Mouse (Mus musculus) hindbrain, embryonic 11.5 days (tissue): ENCODE measurements around the gene Anp32e. TPM values are rescaled to one million over a fixed set of nuclear protein-coding genes. Genes with fewer than 3 reads are reported as not detected.

Experiments
- ATAC-seq: fragments of 200-750 bp; cut with Nextera tagmentation; 2 replicates; pipeline ENCODE4 v1.8.0; 2017; ENCODE audit warnings: mild to moderate bottlenecking, moderate TSS enrichment, moderate library complexity; ENCODE audit not compliant: low FRiP score
- DNase-seq: peaks from one replicate; pipeline ENCODE4 v3.0.0-alpha.2; 2015; ENCODE audit warnings: low spot score
- H3K27ac ChIP-seq: fragments of 300-500 bp; sonication (generic); 2 replicates; pipeline ENCODE4 v1.5.1; 2014; ENCODE audit warnings: mild to moderate bottlenecking, low read depth, low read length
- H3K27me3 ChIP-seq: fragments of 300-500 bp; sonication (generic); 2 replicates; pipeline ENCODE4 v1.6.1; 2014; ENCODE audit warnings: mild to moderate bottlenecking, low read length, moderate library complexity, mixed read lengths; ENCODE audit not compliant: control insufficient read depth, insufficient read depth
- H3K36me3 ChIP-seq: fragments of 300-500 bp; sonication (generic); 2 replicates; pipeline ENCODE4 v1.6.1; 2014; ENCODE audit warnings: mild to moderate bottlenecking, low read length, moderate library complexity, mixed read lengths; ENCODE audit not compliant: control insufficient read depth, insufficient read depth
- H3K4me1 ChIP-seq: fragments of 300-500 bp; sonication (generic); replicated peaks from 2 replicates; pipeline ENCODE4 v1.6.1; 2014; ENCODE audit warnings: low read length, mixed read lengths; ENCODE audit not compliant: control insufficient read depth, insufficient read depth
- H3K4me2 ChIP-seq: fragments of 300-500 bp; sonication (generic); replicated peaks from 2 replicates; pipeline ENCODE4 v1.6.1; 2014; ENCODE audit warnings: mild to moderate bottlenecking, low read depth, low read length
- H3K4me3 ChIP-seq: fragments of 300-500 bp; sonication (generic); 2 replicates; pipeline ENCODE4 v1.5.1; 2014; ENCODE audit warnings: low read depth, low read length
- H3K9ac ChIP-seq: fragments of 300-500 bp; sonication (generic); 2 replicates; pipeline ENCODE4 v1.6.1; 2014; ENCODE audit warnings: low read depth, low read length
- H3K9me3 ChIP-seq: fragments of 300-500 bp; sonication (generic); 2 replicates; pipeline ENCODE4 v1.6.1; 2016; ENCODE audit warnings: low read length; ENCODE audit not compliant: control insufficient read depth
- WGBS: fragments of 180-500 bp; shearing (Covaris S2); extraction: QIAGEN DNeasy Blood & Tissue Kit; methylation state at CpG from one replicate; pipeline ENCODE4 v1.1.7; 2014; 5-methylcytosine and 5-hydroxymethylcytosine counted together
- polyA plus RNA-seq: library from polyadenylated mRNA; unstranded; fragments of >200 nt; fragmentation: Nextera tagmentation; extraction: Ambion mirVana; gene quantifications from 2 replicates; pipeline ENCODE4 v1.2.1, GENCODE M21; 2014

Anp32e gene
- polyA plus RNA-seq, 1 experiment from 2014 or later = 114 TPM

DNA sequence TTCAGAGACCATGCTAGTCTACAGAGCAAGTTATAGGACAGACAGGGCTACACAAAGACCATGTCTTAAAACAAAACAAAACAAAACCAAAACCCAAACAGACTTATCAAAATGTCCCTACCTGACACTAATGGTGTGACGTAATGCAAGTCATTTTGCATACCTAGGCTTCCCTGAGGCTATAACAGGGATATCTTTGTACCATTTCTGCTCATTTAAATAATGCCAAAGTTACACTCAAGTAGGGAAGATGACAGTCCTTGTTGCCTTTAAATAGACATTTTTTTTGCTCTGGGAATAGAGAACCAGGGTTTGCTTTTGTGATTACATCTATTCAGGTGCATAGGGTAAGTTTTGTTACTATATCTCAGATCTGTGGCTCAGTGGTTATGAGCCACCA is 2.4 kb downstream of the Anp32e start:
- no peak overlapping the region for H3K4me3 ChIP-seq
- H3K9me3 ChIP-seq = no peaks in the 10 kb centered on the region
- no peaks in the 10 kb centered on the region for H3K4me1 ChIP-seq
- 88% methylated on average over 1 of the region's 1 CpGs for WGBS
- no peak for DNase-seq
- H3K9ac ChIP-seq = no peak overlapping the region
- ATAC-seq = no peak
- no peaks in the 10 kb centered on the region for H3K27me3 ChIP-seq
- H3K4me2 ChIP-seq = no peak overlapping the region
- H3K27ac ChIP-seq = no peak overlapping the region
- H3K36me3 ChIP-seq = peaks cover 6% of the 10 kb centered on the region

DNA sequence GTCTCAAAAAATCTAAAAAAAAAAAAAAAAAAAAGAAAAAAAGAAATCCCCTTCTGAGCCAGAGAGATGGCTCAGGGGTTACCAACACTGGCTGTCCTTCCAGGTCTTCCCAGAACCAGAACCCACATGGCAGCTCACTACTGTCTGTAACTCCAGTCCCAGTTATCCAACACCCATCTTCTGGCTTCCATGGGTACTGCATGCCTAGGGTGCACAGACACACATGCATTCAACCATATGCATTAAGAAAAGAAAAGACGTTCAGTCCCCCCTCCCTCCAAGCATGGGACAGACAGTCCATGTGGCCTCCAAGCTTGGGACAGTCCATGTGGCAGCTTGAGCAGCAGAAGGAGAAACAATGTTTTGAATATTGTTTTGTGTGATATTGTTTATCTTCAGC is 3.1 kb downstream of the Anp32e start:
- 72% methylated on average over 1 of the region's 1 CpGs for WGBS
- H3K9me3 ChIP-seq = no peaks in the 10 kb centered on the region
- H3K9ac ChIP-seq = no peak overlapping the region
- DNase-seq (no peak), ATAC-seq (no peak)
- H3K36me3 ChIP-seq = peaks cover 8% of the 10 kb centered on the region
- H3K4me1 ChIP-seq = no peaks in the 10 kb centered on the region
- H3K27ac ChIP-seq = no peak overlapping the region
- H3K4me2 ChIP-seq = no peak overlapping the region
- no peaks in the 10 kb centered on the region for H3K27me3 ChIP-seq
- H3K4me3 ChIP-seq = no peak overlapping the region

DNA sequence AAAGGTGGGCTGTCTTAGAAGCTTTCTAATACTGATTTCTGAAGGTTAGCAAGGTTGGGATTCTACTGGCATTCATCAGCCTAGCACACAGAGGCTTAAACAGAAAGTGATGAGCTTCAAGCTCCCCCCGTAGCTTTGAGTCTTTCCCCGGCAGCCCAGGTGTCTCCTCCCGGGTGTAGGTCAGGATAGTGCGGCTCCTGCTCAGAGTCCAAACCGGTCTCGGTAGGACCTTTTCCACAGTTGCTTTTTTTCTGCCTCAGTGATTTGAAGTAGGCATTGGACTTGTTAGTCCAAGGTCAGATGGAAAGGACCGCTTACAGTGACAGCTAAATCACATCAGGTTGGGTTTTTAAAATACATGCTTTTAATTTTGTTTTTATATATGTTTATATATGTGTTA is 3.5 kb downstream of the Anp32e start:
- Histone ChIP-seq H3K4me2 (no peak overlapping the region), H3K9ac (no peak overlapping the region), H3K9me3 (no peaks in the 10 kb centered on the region), H3K27me3 (no peaks in the 10 kb centered on the region), H3K4me1 (no peaks in the 10 kb centered on the region), H3K36me3 (peaks cover 12% of the 10 kb centered on the region), H3K27ac (no peak overlapping the region), H3K4me3 (no peak overlapping the region)
- DNase-seq (no peak), ATAC-seq (no peak)
- WGBS = 91% methylated on average over 7 of the region's 7 CpGs

DNA sequence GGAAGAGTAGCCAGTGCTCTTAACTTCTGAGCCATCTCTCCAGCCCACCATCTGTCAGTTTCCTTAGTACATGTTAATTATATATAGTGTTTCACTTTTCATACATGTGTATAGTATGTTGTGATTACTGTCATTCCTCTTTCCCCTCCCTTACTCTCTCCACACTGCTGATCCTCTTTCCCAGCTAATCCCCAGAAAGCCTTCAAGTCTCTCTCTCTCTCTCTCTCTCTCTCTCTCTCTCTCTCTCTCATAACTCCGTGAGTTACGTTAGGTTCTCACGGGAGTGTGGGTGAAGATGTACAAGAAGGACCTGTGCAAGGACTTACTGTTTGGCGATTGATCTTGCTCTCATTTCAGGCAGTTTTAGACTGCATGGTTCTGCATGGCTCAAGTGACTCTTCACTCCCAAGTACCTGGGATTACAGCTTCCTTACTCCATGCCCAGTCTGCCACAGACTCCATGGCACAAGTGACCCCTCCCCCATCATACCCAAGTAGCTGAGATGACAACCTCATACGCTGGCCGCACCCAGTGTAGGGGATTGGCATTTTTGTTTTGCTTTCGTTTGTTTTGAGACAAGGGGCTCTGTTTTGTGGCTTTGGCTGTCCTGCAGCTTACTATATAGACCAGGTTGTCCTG is 4.2 kb downstream of the Anp32e start:
- Histone ChIP-seq H3K9me3 (no peaks in the 10 kb centered on the region), H3K4me1 (no peaks in the 10 kb centered on the region), H3K4me2 (no peak overlapping the region), H3K9ac (no peak overlapping the region), H3K27me3 (no peaks in the 10 kb centered on the region), H3K4me3 (no peak overlapping the region), H3K36me3 (peaks cover 18% of the 10 kb centered on the region), H3K27ac (no peak overlapping the region)
- no peak for DNase-seq
- no peak for ATAC-seq
- 96% methylated on average over 7 of the region's 7 CpGs for WGBS

DNA sequence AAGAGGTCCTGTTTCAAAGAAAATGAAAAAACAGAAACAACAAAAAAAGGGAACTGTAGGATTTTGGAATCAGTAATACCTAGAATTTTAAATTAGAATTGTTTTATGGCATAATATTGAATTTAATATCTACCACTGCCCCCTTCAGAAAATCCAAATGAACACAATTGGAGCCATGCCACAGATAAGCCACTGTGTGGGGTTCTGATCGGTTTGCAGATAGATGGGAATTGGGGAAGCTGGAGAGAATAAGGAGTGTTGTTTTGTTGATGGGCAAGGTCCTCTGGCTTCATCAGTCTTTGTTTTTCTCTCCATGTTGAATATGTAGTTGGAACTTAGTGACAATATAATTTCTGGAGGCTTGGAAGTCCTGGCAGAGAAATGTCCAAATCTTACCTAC is 5.4 kb downstream of the Anp32e start:
- 92% methylated on average over 1 of the region's 1 CpGs for WGBS
- ATAC-seq = no peak

DNA sequence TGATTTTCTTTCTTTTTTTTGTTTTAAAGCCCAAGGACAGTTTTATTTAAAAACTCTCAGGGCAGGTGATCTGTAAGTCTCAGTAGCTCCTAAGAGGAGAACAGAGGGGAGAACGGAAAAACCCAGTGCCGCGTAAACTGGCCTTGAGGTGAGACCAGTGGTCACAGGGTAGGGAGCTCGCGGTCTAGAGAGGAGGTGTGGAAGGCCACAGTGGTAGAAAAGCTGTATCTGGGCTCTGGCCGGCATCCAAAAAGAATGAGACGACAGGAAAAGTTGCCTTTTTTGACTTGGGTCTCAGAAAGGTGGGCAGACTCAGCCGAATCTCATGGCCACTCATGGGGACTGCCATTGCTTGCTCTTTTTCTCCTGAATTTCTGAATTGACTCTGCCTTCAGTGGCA is 9.2 kb downstream of the Anp32e start:
- Histone ChIP-seq H3K27me3 (no peaks in the 10 kb centered on the region), H3K36me3 (peaks cover 39% of the 10 kb centered on the region), H3K27ac (no peak overlapping the region), H3K4me1 (no peaks in the 10 kb centered on the region), H3K4me3 (no peak overlapping the region), H3K9me3 (no peaks in the 10 kb centered on the region), H3K4me2 (no peak overlapping the region), H3K9ac (no peak overlapping the region)
- no peak for ATAC-seq
- no peak for DNase-seq
- WGBS = over 99% methylated on average over 8 of the region's 8 CpGs

More for the DNA sequence above, 5.4 kb downstream of the Anp32e start:
- H3K27me3 ChIP-seq = no peaks in the 10 kb centered on the region
- DNase-seq = no peak
- no peak overlapping the region for H3K9ac ChIP-seq
- no peak overlapping the region for H3K27ac ChIP-seq
- H3K4me3 ChIP-seq = no peak overlapping the region
- H3K36me3 ChIP-seq = peaks cover 27% of the 10 kb centered on the region
- H3K9me3 ChIP-seq = no peaks in the 10 kb centered on the region
- H3K4me2 ChIP-seq = no peak overlapping the region
- no peaks in the 10 kb centered on the region for H3K4me1 ChIP-seq

DNA sequence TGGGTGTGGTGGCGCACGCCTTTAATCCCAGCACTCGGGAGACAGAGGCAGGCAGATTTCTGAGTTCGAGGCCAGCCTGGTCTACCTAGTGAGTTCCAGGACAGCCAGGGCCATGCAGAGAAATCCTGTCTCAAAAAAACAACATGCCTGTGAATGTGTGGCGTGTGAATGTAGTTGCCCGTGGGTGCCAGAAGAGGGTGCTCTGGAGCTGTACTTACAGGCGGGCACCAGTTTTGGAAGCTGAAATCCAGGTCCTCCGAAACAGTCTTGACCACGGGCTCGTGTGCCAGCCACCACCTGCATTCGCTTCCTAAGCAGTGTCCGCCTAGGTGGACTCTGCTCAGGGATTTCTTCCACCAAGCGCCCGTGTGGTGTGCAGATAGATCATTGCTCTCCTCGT is 9.8 kb downstream of the Anp32e start:
- Histone ChIP-seq H3K9ac (no peak overlapping the region), H3K27ac (no peak overlapping the region), H3K9me3 (no peaks in the 10 kb centered on the region), H3K36me3 (peaks cover 39% of the 10 kb centered on the region), H3K4me1 (no peaks in the 10 kb centered on the region), H3K4me3 (no peak overlapping the region), H3K27me3 (no peaks in the 10 kb centered on the region), H3K4me2 (no peak overlapping the region)
- no peak for ATAC-seq
- 94% methylated on average over 15 of the region's 15 CpGs for WGBS
- DNase-seq = peak; percentile 44

DNA sequence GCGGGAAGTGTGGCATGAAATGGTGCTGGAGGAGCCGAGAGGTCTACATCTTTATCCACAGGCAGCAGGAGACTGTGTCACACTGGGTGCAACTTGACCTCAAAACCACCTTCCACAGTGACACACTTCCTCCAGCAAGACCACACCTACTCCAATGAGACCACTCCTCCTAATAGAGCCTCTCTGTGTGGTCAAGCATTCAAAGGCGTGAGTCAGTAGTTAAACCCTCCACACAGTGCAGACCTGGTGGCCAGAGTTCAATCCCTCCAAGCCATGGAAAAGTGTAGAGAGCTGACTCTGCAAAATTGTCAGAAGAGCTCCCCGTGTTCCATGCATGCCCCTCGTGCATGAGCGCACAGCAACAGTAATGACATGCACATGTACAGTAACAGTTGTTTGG is 13.7 kb downstream of the Anp32e start:
- H3K4me1 ChIP-seq = no peaks in the 10 kb centered on the region
- ATAC-seq (0 out of 2 replicates have a peak, but pooled peaks have one; percentile 12), DNase-seq (no peak)
- peaks cover 25% of the 10 kb centered on the region for H3K36me3 ChIP-seq
- 91% methylated on average over 6 of the region's 6 CpGs for WGBS
- H3K27ac ChIP-seq = no peak overlapping the region
- H3K9ac ChIP-seq = no peak overlapping the region
- H3K4me2 ChIP-seq = no peak overlapping the region
- H3K9me3 ChIP-seq = no peaks in the 10 kb centered on the region
- H3K4me3 ChIP-seq = no peak overlapping the region
- no peaks in the 10 kb centered on the region for H3K27me3 ChIP-seq

DNA sequence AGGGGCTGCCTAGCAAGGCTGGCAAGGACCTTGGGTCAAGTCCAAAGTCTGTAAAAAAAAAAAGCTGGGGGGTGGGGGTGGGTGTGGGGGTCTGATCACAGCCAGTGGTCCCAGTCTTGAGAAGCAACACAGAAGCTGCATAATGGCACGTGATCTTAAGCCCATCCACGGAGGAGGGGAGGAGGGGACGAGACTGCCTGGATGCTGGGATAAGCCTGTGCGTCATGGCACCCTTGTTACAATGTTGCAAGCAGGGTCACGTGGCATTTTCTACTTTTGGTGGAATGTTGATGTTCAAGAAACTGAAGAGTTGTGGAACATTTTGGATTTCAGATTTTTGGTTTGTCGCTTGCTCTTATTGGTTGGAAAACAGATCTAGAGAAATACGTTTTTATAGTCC is 14.2 kb downstream of the Anp32e start:
- 96% methylated on average over 7 of the region's 7 CpGs for WGBS
- Histone ChIP-seq H3K4me2 (no peak overlapping the region), H3K36me3 (peaks cover 21% of the 10 kb centered on the region), H3K9me3 (no peaks in the 10 kb centered on the region), H3K4me1 (no peaks in the 10 kb centered on the region), H3K4me3 (no peak overlapping the region), H3K27me3 (no peaks in the 10 kb centered on the region), H3K27ac (no peak overlapping the region), H3K9ac (no peak overlapping the region)
- DNase-seq (no peak), ATAC-seq (no peak)
